Mouse (Mus musculus) midbrain, embryonic 15.5 days (tissue): Measurements from ENCODE around the gene Adamts10. TPM values are rescaled to one million over a fixed set of nuclear protein-coding genes. Genes with fewer than 3 reads are reported as not detected.

Source experiments
- ATAC-seq: fragments of 200-750 bp; cut with Nextera tagmentation; replicated peaks from 2 replicates; pipeline ENCODE4 v1.8.0; 2017; ENCODE audit warnings: moderate TSS enrichment
- H3K27ac ChIP-seq: fragments of 300-500 bp; sonication (generic); 2 replicates; pipeline ENCODE4 v1.5.1; 2015; ENCODE audit warnings: mild to moderate bottlenecking, inconsistent platforms
- H3K27me3 ChIP-seq: fragments of 300-500 bp; sonication (generic); replicated peaks from 2 replicates; pipeline ENCODE4 v1.6.1; 2015; ENCODE audit warnings: inconsistent platforms
- H3K36me3 ChIP-seq: fragments of 300-500 bp; sonication (generic); replicated peaks from 2 replicates; pipeline ENCODE4 v1.6.1; 2015; ENCODE audit warnings: inconsistent platforms
- H3K4me1 ChIP-seq: fragments of 300-500 bp; sonication (generic); 2 replicates; pipeline ENCODE4 v1.6.1; 2015; ENCODE audit warnings: inconsistent platforms
- H3K4me2 ChIP-seq: fragments of 300-500 bp; sonication (generic); 2 replicates; pipeline ENCODE4 v1.6.1; 2015; ENCODE audit warnings: inconsistent platforms, mild to moderate bottlenecking, moderate library complexity
- H3K4me3 ChIP-seq: fragments of 300-500 bp; sonication (generic); 2 replicates; pipeline ENCODE4 v1.5.1; 2015; ENCODE audit warnings: mild to moderate bottlenecking, inconsistent platforms
- H3K9ac ChIP-seq: fragments of 300-500 bp; sonication (generic); 2 replicates; pipeline ENCODE4 v1.6.1; 2015; ENCODE audit warnings: mild to moderate bottlenecking, inconsistent platforms
- H3K9me3 ChIP-seq: fragments of 300-500 bp; sonication (generic); 2 replicates; pipeline ENCODE4 v1.6.1; 2016; ENCODE audit warnings: inconsistent platforms
- WGBS: fragments of 180-500 bp; shearing (Covaris S2); methylation state at CpG from one replicate; pipeline ENCODE4 v1.1.7; 2015; ENCODE audit warnings: mixed read lengths; 5-methylcytosine and 5-hydroxymethylcytosine counted together
- polyA plus RNA-seq: library from polyadenylated mRNA; unstranded; fragments of >200 nt; fragmentation: Nextera tagmentation; extraction: Ambion mirVana; gene quantifications from 2 replicates; pipeline ENCODE4 v1.2.1, GENCODE M21; 2015

The Adamts10 gene
- polyA plus RNA-seq, 1 experiment from 2014 or later = 69.7 TPM

DNA sequence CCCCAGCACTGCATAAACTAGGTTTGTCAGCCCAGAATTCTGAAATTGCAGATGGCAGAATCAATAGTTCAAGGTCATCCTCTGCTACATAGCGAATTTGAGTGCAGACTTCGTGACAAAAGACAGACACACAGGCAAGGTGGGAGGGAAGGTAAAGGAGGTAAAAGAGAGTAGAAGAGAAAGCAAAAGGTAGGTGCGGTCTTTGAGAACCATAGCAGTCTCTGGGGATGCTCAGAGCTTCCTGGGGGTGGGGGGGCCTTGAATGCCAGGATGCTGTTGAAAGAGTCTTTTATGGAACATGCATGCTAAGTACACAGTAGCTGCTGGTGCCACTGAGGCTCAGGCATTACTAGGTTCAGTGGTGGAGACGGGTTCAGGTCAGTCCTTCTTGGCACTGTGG lies 33.9 kb downstream of the Adamts10 start:
- Histone ChIP-seq H3K36me3 (no peaks in the 10 kb centered on the region), H3K4me1 (no peaks in the 10 kb centered on the region), H3K27ac (no peak overlapping the region), H3K9me3 (no peaks in the 10 kb centered on the region), H3K4me3 (no peak overlapping the region), H3K4me2 (no peak overlapping the region), H3K9ac (no peak overlapping the region), H3K27me3 (no peaks in the 10 kb centered on the region)
- WGBS = 84% methylated on average over 4 of the region's 4 CpGs
- ATAC-seq = no peak

DNA sequence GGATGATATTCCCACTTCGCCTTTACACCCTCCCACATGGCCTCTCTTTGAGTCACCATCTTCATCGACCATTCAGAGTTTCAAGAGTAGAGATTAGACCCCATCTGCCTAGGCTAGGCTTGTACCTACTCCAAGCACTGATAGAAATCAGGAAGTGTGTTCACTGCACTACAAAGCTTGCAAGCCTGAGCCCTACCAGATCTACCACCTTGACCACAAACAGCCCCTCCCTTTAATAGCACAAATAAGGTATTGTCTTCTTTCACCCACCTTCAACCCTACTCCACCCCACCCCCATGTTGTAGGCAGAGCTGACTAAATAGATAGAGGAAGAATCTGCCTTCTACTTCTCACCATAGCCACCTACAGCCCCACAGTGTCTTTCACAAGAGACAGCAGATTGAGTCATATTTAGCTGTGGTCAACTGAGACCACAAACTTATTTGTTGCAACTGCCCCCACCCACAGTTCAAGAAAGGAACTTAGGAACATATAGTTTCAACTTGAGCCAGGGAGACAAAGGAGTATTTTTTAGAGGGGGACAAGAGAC lies 39.6 kb downstream of the Adamts10 start:
- Histone ChIP-seq H3K4me2 (no peak overlapping the region), H3K9me3 (no peaks in the 10 kb centered on the region), H3K27me3 (no peaks in the 10 kb centered on the region), H3K4me3 (no peak overlapping the region), H3K36me3 (no peaks in the 10 kb centered on the region), H3K27ac (no peak overlapping the region), H3K9ac (no peak overlapping the region), H3K4me1 (no peaks in the 10 kb centered on the region)
- ATAC-seq = no peak
- 76% methylated on average over 2 of the region's 2 CpGs for WGBS

DNA sequence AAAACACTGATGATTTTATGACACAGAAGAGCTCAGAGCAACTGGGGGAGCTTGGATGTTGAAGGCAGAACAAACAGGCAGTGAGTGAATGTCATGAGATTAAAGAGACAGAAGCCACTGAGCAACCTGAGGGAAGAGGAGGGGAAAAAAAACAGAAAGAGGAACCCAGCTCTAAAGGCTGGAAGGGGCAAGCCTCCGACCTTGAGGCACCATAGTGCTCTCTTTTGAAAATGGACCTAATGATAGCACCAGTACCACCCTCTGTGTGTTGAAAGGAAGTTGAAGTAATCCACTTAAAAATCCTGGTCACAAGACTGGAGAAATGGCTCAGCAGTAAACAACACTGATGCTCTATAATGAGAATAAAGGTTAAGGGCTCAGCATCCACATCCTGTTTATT lies 40.6 kb downstream of the Adamts10 start:
- Histone ChIP-seq H3K4me1 (no peaks in the 10 kb centered on the region), H3K4me2 (no peak overlapping the region), H3K9ac (no peak overlapping the region), H3K27ac (no peak overlapping the region), H3K4me3 (no peak overlapping the region), H3K9me3 (no peaks in the 10 kb centered on the region), H3K27me3 (no peaks in the 10 kb centered on the region), H3K36me3 (no peaks in the 10 kb centered on the region)
- ATAC-seq = no peak
- WGBS = 52% methylated on average over 1 of the region's 1 CpGs

DNA sequence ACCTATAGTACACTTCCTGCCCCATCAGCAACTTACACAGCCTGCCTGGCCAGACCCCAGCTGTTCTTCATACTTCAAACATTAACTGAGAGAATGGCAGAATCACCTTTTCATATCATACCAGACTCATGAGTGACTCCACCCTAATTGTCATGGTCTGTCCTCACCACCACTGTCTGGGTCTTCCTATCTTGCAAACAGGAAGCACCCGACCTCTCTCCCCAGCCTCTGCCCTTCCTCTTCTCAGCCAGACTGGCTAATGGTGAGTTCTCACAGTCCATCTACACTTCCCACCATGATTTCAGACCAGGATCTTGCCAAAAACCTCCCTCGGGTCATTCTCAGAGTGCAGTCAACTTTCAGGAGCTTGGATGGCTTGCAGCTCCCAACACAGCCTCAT lies 42.2 kb downstream of the Adamts10 start:
- Histone ChIP-seq H3K36me3 (no peaks in the 10 kb centered on the region), H3K27me3 (no peaks in the 10 kb centered on the region), H3K9ac (no peak overlapping the region), H3K9me3 (no peaks in the 10 kb centered on the region), H3K4me1 (no peaks in the 10 kb centered on the region), H3K27ac (no peak overlapping the region), H3K4me2 (no peak overlapping the region), H3K4me3 (no peak overlapping the region)
- WGBS = 81% methylated on average over 2 of the region's 2 CpGs
- no peak for ATAC-seq

DNA sequence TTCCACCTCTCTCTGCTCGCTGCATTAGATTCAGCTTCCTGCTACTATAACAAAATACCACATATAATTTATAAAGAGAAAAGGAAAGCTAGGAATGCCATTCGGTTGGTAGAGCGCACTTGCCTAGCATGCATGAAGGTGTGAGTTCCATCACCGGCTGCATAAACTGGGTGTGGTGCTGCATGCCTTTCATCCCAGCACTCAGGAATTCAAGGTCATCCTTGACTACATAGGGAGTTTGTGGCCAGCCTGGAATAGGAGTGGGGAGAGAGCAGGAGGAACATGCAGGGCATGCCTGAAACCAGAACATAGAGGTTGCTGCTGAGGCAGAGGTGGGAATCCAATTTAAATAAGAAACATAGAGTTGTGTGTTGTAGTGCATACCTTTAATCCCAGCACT lies 60.1 kb downstream of the Adamts10 start:
- no peaks in the 10 kb centered on the region for H3K4me1 ChIP-seq
- H3K4me2 ChIP-seq = no peak overlapping the region
- 90% methylated on average over 4 of the region's 4 CpGs for WGBS
- ATAC-seq = no peak
- H3K36me3 ChIP-seq = no peaks in the 10 kb centered on the region
- no peak overlapping the region for H3K4me3 ChIP-seq
- no peaks in the 10 kb centered on the region for H3K27me3 ChIP-seq
- no peaks in the 10 kb centered on the region for H3K9me3 ChIP-seq
- no peak overlapping the region for H3K9ac ChIP-seq
- no peak overlapping the region for H3K27ac ChIP-seq

DNA sequence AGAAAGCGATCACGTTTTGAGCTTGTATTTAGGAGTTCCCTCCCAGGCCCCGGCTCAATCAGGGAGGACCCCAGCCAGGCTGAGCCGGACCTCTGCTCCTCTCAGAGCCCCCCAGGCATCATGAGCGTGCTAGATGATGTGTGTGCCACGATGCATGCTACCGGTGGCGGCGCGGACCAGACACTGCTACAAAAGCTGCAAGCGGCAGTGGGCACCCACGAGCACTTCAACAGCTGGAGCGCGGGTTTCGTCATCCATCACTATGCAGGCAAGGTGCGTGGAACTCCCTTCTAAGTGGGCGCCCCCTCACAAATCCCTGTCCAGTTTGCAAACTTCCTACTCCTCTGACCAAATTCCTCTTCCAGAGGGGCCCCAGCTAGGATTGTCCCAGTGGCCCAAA lies 62.0 kb downstream of the Adamts10 start:
- H3K36me3 ChIP-seq = no peaks in the 10 kb centered on the region
- WGBS = 75% methylated on average over 17 of the region's 17 CpGs

DNA sequence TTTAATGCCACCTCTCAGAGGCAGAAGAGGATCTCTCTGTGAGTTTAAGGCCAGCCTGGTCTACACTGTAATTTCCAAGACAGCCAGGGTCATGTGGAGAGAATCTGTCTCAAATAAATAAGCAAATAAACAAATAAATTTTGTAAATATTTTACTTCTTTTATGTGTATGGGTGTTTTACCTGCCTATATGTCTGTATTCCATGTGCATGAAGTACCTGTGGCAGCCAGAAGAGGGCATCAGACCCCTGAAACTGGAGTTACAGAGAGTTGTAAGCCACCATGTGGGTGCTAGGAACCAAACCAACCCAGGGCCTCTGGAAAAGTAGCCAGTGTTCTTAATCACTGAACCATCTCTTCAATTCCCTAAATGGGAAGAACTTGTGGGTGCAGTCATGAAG lies 73.3 kb downstream of the Adamts10 start:
- ATAC-seq = no peak
- H3K4me1 ChIP-seq = no peaks in the 10 kb centered on the region

More for the DNA sequence above, 62.0 kb downstream of the Adamts10 start:
- Histone ChIP-seq H3K27me3 (no peaks in the 10 kb centered on the region), H3K4me2 (no peak overlapping the region), H3K9me3 (no peaks in the 10 kb centered on the region), H3K27ac (no peak overlapping the region), H3K4me3 (no peak overlapping the region), H3K9ac (no peak overlapping the region), H3K4me1 (no peaks in the 10 kb centered on the region)
- ATAC-seq = no peak

DNA sequence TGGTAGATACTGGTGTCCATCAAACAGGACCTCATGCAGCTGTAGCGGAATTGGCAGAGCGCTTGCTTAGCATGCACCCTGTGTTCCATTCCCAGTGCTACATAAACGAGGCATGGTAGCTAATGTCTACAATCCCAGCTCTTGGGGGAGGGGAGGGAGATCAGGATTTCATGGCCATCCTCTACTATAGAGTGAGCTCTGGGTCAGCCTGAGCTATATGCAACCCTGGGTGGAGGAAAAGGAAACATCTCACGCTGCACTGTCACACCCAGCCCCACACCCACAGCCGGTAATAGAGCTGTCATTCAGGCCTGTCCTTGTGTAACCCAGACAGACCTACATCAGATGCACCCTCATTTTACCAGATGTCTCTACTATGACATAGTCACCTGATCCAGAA lies 74.5 kb downstream of the Adamts10 start:
- ATAC-seq = no peak
- no peaks in the 10 kb centered on the region for H3K9me3 ChIP-seq
- 92% methylated on average over 5 of the region's 5 CpGs for WGBS

More for the DNA sequence above, 73.3 kb downstream of the Adamts10 start:
- H3K36me3 ChIP-seq = no peaks in the 10 kb centered on the region
- H3K27me3 ChIP-seq = no peaks in the 10 kb centered on the region
- no peaks in the 10 kb centered on the region for H3K9me3 ChIP-seq
- no peak overlapping the region for H3K4me3 ChIP-seq
- no peak overlapping the region for H3K9ac ChIP-seq
- H3K27ac ChIP-seq = no peak overlapping the region
- H3K4me2 ChIP-seq = no peak overlapping the region

DNA sequence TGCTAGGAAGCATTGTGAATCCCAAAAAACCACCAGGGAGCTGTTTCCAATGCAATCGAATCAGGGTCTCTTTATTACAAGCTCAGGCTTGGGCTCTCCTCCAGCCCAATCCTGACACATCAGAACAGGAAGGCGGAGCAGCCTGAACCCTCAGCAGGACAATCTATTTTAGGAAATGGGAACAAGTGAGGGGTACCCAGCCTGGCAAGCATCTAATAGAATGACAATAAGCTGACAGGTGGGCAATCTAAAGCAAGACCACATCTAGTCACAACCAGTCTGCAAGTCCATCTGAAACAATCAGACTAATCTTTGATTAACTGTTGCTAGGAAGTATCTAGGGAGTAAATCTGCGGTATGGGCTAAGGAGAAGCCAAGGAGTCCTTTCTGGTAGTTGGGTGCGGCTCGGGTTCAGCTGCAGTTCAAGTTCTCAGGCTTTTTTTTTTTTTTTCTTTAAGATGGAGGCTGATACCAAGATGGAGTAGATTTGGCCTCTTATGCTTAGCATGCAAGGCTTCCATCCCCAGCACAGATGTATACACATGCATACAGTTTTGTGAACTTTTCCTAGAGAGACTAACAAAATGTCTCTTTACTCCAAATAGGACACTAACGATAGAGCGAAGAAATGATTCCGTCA lies 76.0 kb downstream of the Adamts10 start:
- ATAC-seq = no peak
- 90% methylated on average over 8 of the region's 8 CpGs for WGBS
- H3K4me1 ChIP-seq = no peaks in the 10 kb centered on the region
- H3K4me3 ChIP-seq = no peak overlapping the region
- H3K4me2 ChIP-seq = no peak overlapping the region
- no peaks in the 10 kb centered on the region for H3K27me3 ChIP-seq
- no peak overlapping the region for H3K9ac ChIP-seq
- no peaks in the 10 kb centered on the region for H3K36me3 ChIP-seq
- no peak overlapping the region for H3K27ac ChIP-seq
- H3K9me3 ChIP-seq = no peaks in the 10 kb centered on the region

More for the DNA sequence above, 74.5 kb downstream of the Adamts10 start:
- no peaks in the 10 kb centered on the region for H3K36me3 ChIP-seq
- H3K27me3 ChIP-seq = no peaks in the 10 kb centered on the region
- H3K4me1 ChIP-seq = no peaks in the 10 kb centered on the region
- no peak overlapping the region for H3K9ac ChIP-seq
- H3K4me3 ChIP-seq = no peak overlapping the region
- H3K4me2 ChIP-seq = no peak overlapping the region
- no peak overlapping the region for H3K27ac ChIP-seq

DNA sequence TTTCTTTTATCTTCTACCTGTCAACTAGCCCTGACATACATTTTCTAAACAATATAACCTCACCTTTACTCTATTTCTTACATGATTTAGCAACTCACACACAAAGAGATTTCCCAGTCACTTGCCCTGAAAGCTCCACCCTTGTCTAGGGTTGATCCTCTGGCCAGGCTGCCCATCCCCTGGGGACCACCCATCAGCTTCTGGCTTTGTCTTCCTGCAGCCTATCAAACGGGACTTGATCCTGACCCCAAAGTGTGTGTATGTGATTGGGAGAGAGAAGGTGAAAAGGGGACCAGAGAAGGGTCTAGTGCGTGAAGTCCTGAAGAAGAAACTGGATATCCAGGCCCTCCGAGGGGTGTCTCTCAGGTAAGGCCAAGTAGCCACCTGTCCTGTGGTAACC lies 76.8 kb downstream of the Adamts10 start:
- H3K36me3 ChIP-seq = no peaks in the 10 kb centered on the region
- H3K9me3 ChIP-seq = no peaks in the 10 kb centered on the region
- H3K4me3 ChIP-seq = no peak overlapping the region
- no peak overlapping the region for H3K4me2 ChIP-seq
- H3K27ac ChIP-seq = no peak overlapping the region
- no peak for ATAC-seq
- no peaks in the 10 kb centered on the region for H3K4me1 ChIP-seq
- no peak overlapping the region for H3K9ac ChIP-seq
- H3K27me3 ChIP-seq = no peaks in the 10 kb centered on the region
- WGBS = 84% methylated on average over 3 of the region's 3 CpGs

DNA sequence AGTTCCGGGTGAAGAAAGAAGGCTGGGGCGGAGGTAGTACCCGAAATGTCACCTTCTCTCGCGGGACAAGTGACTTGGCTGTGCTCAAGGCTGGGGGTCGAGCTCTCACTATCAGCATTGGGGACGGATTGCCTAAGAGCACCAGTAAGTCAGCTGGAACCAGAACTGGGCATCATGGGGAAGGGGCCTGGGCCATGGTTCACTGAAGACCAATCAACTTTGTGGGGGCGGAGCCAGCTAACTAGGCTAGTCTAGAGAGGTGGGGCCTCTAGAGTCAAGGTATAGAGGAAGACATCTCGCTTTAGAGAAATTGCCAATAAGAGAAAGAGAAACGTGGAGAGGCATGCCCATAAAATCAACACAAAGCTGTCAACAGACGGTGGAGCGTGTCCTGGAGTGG lies 77.9 kb downstream of the Adamts10 start:
- no peak overlapping the region for H3K4me3 ChIP-seq
- no peaks in the 10 kb centered on the region for H3K4me1 ChIP-seq
- ATAC-seq = no peak
- H3K36me3 ChIP-seq = no peaks in the 10 kb centered on the region
- WGBS = 86% methylated on average over 12 of the region's 12 CpGs
- no peaks in the 10 kb centered on the region for H3K9me3 ChIP-seq
- no peak overlapping the region for H3K9ac ChIP-seq
- H3K27ac ChIP-seq = no peak overlapping the region
- no peaks in the 10 kb centered on the region for H3K27me3 ChIP-seq
- H3K4me2 ChIP-seq = no peak overlapping the region
